Comparison of ENCODE assay signal across 10 mouse cellular contexts in the genomic region with DNA sequence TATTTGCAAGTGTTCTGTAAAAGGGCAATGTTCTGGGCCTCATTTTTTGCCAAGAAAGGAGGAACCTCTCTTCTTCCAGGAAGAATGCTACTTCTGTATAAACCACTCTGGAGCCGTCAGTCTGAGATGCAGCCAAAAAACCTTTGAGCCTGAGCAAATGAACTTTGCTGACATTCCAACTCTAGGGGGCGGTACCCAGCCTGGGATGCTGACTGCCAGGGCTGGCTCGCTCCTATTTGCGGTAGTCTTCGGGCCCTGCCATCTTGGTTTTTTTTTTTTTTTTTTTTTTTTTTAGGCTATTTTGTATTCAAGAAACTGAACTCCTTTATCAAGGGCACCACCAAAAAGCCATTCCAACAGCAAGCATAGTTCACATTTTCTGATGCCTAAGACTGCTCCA.
DNase-seq lines count a peak whose midpoint lies in the region; ATAC-seq lines count a peak whose summit lies in the region.
"Had no signal": no experiment of that assay in that cellular context is flagged by ENCODE, and none has a peak within 500 bp of the region (broad histone marks: within the 10 kb centered on the region; RNA-seq: fewer than 3 reads in every experiment).

No protein-coding gene starts in this region.

- ATAC-seq in stomach, embryonic 16.5 days (ENCODE audit: insufficient read depth, low FRiP score): peak; percentile 34; the same call in 1 of the 2 replicates

- no peak overlapping the region for H3K4me3 ChIP-seq in stomach, embryonic 16.5 days (replicated peaks; ENCODE audit: low read length)

- WGBS in stomach, embryonic 16.5 days: 48% methylated on average over 5 of the region's 5 CpGs

- H3K27me3 ChIP-seq in stomach, embryonic 16.5 days (ENCODE audit: control insufficient read depth, insufficient read depth, low read length): no peaks in the 10 kb centered on the region

- H3K9ac ChIP-seq in stomach, embryonic 16.5 days (ENCODE audit: low read length): no peak overlapping the region

- peaks cover 9% of the 10 kb centered on the region for H3K4me1 ChIP-seq in stomach, embryonic 16.5 days (ENCODE audit: control insufficient read depth, insufficient read depth, low read length)

- H3K4me2 ChIP-seq in stomach, embryonic 16.5 days (ENCODE audit: low read depth, low read length): no peak overlapping the region

- H3K27ac ChIP-seq in stomach, embryonic 16.5 days (ENCODE audit: low read length): peak overlapping the region; percentile 66

- no peaks in the 10 kb centered on the region for H3K9me3 ChIP-seq in stomach, embryonic 16.5 days (replicated peaks; ENCODE audit: control insufficient read depth, low read length)

- H3K36me3 ChIP-seq in stomach, embryonic 16.5 days (ENCODE audit: control insufficient read depth, insufficient read depth, low read length): no peaks in the 10 kb centered on the region

- peak; percentile 32 to 43 for DNase-seq in cerebellum, postnatal 10 days
- DNase-seq in cerebellum, postnatal 4 days (ENCODE audit: low spot score in 2 of 2): no peak
- DNase-seq in layer of hippocampus, adult 9-11 months: peak; percentile 10
- no peak for DNase-seq in layer of hippocampus, adult 11-12 months (ENCODE audit: low spot score)
- DNase-seq in right cerebral cortex, postnatal 4 days: peak; percentile 19
- DNase-seq in right cerebral cortex, postnatal 36 days (ENCODE audit: low spot score in 2 of 2): no peak
- DNase-seq in thymus, postnatal 36 days: no peak
- DNase-seq: adrenal gland, postnatal 14 days; cerebellum, adult 2 months had no signal

Comparison
In these comparisons a context has a peak if more than half of its experiments do, and no peak if none do; other contexts are left out.
1. DNase-seq: peak in cerebellum, postnatal 10 days (2 of 2), layer of hippocampus, adult 9-11 months (single experiment) and right cerebral cortex, postnatal 4 days (single experiment); none in cerebellum, postnatal 4 days (0 of 2), layer of hippocampus, adult 11-12 months (single experiment), right cerebral cortex, postnatal 36 days (0 of 2) and thymus, postnatal 36 days (0 of 2).